Mouse (Mus musculus) midbrain, embryonic 11.5 days (tissue): ENCODE results near the gene Rbfox2. TPM values are rescaled to one million over a fixed set of nuclear protein-coding genes. Genes with fewer than 3 reads are reported as not detected.
A peak's percentile ranks its signal among the peaks of the same experiment; 100 is the strongest.

Source experiments
- ATAC-seq: fragments of 200-750 bp; cut with Nextera tagmentation; 2 replicates; pipeline ENCODE4 v1.8.0; 2017; ENCODE audit warnings: moderate TSS enrichment, moderate library complexity; ENCODE audit not compliant: low FRiP score
- DNase-seq: peaks from one replicate; pipeline ENCODE4 v3.0.0; 2015; ENCODE audit warnings: low spot score; ENCODE audit errors: missing footprints
- H3K27ac ChIP-seq: fragments of 300-500 bp; sonication (generic); 2 replicates; pipeline ENCODE4 v1.5.1; 2014; ENCODE audit warnings: low read depth, low read length
- H3K27me3 ChIP-seq: fragments of 300-500 bp; sonication (generic); 2 replicates; pipeline ENCODE4 v1.6.1; 2014; ENCODE audit warnings: mild to moderate bottlenecking, low read length, moderate library complexity, mixed read lengths; ENCODE audit not compliant: control insufficient read depth, insufficient read depth
- H3K36me3 ChIP-seq: fragments of 300-500 bp; sonication (generic); 2 replicates; pipeline ENCODE4 v1.6.1; 2014; ENCODE audit warnings: mild to moderate bottlenecking, low read length, moderate library complexity, mixed read lengths; ENCODE audit not compliant: control insufficient read depth, insufficient read depth
- H3K4me1 ChIP-seq: fragments of 300-500 bp; sonication (generic); 2 replicates; pipeline ENCODE4 v1.6.1; 2014; ENCODE audit warnings: low read length; ENCODE audit not compliant: control insufficient read depth, insufficient read depth
- H3K4me2 ChIP-seq: fragments of 300-500 bp; sonication (generic); 2 replicates; pipeline ENCODE4 v1.6.1; 2014; ENCODE audit warnings: mild to moderate bottlenecking, moderate library complexity
- H3K4me3 ChIP-seq: fragments of 300-500 bp; sonication (generic); 2 replicates; pipeline ENCODE4 v1.5.1; 2014; ENCODE audit warnings: low read depth, low read length
- H3K9ac ChIP-seq: fragments of 300-500 bp; sonication (generic); 2 replicates; pipeline ENCODE4 v1.6.1; 2014; ENCODE audit warnings: low read length
- H3K9me3 ChIP-seq: fragments of 300-500 bp; sonication (generic); 2 replicates; pipeline ENCODE4 v1.6.1; 2016; ENCODE audit warnings: low read length; ENCODE audit not compliant: control insufficient read depth
- WGBS: fragments of 180-500 bp; shearing (Covaris S2); extraction: QIAGEN DNeasy Blood & Tissue Kit; methylation state at CpG from one replicate; pipeline ENCODE4 v1.1.7; 2014; 5-methylcytosine and 5-hydroxymethylcytosine counted together
- polyA plus RNA-seq: library from polyadenylated mRNA; unstranded; fragments of >200 nt; fragmentation: Nextera tagmentation; extraction: Ambion mirVana; gene quantifications from 2 replicates; pipeline ENCODE4 v1.2.1, GENCODE M21; 2014

Rbfox2 gene
- polyA plus RNA-seq, 1 experiment from 2014 or later = 73.2 TPM

- Histone ChIP-seq H3K9me3 (no peaks in the 10 kb centered on the region), H3K4me3 (no peak overlapping the region), H3K27me3 (no peaks in the 10 kb centered on the region), H3K36me3 (0 out of 2 replicates have a peak, but pooled peaks cover 2% of the 10 kb centered on the region), H3K4me2 (no peak overlapping the region), H3K4me1 (peaks cover 3% of the 10 kb centered on the region; the same call in 1 of the 2 replicates), H3K9ac (no peak overlapping the region), H3K27ac (no peak overlapping the region)
- DNase-seq (peak; percentile 69), ATAC-seq (no peak)
- WGBS = 90% methylated on average over 9 of the region's 9 CpGs
Measured at GRCm38 (mm10) chr15:77116139-77116722, 190.6 kb downstream of the Rbfox2 start.

- H3K4me1 ChIP-seq = peaks cover 3% of the 10 kb centered on the region; the same call in 1 of the 2 replicates
- WGBS = 88% methylated on average over 4 of the region's 4 CpGs
- no peak overlapping the region for H3K9ac ChIP-seq
- no peak overlapping the region for H3K4me3 ChIP-seq
- H3K4me2 ChIP-seq = no peak overlapping the region
- H3K36me3 ChIP-seq = 0 out of 2 replicates have a peak, but pooled peaks cover 2% of the 10 kb centered on the region
- no peak overlapping the region for H3K27ac ChIP-seq
- ATAC-seq (no peak), DNase-seq (peak; percentile 65)
- no peaks in the 10 kb centered on the region for H3K27me3 ChIP-seq
- H3K9me3 ChIP-seq = no peaks in the 10 kb centered on the region
Measured at GRCm38 (mm10) chr15:77115456-77115855, 191.3 kb downstream of the Rbfox2 start.

DNA sequence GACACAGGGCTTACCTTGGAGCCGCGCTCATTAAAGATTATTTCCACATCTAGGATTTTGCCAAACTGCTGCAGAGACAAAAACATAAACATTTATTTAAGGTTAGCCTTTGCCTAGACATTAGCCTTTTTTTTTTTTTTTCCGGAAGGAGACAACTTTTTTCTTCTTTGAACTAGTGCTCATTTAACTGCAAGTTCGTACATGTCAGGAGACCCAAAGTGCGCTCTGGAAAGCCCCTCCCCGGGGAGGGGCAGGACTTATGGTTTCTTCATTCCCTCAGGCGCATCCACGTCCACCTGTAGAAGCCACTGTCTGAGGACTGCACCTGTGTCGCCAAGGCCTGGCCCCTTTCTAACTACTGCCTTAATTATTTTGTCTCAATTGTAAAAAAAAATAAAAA, 193.2 kb downstream of the Rbfox2 start:
- ATAC-seq = no peak
- Histone ChIP-seq H3K36me3 (0 out of 2 replicates have a peak, but pooled peaks cover 2% of the 10 kb centered on the region), H3K9ac (no peak overlapping the region), H3K27me3 (no peaks in the 10 kb centered on the region), H3K9me3 (no peaks in the 10 kb centered on the region), H3K4me3 (no peak overlapping the region), H3K27ac (no peak overlapping the region), H3K4me2 (no peak overlapping the region), H3K4me1 (peaks cover 3% of the 10 kb centered on the region; the same call in 1 of the 2 replicates)
- 91% methylated on average over 9 of the region's 9 CpGs for WGBS
- no peak for DNase-seq

DNA sequence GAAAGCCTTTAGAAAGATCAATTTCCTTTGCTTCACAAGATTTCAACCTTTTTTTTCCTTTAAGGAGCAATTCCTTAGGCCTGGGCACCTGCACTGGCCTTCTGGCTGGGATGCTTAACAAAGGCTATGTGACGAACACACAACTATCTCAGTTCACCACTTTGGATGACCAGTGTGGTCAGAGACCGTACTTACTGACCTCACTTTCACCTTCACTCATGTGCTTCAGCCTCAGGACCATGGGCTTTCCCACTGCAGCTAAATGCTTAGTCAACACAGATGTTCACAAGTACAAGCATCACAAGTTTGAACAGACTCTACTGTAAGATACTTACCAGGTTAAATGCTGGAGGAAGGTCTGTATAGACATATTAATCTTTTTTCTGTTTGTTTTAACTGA, 194.4 kb downstream of the Rbfox2 start:
- H3K27ac ChIP-seq = no peak overlapping the region
- H3K27me3 ChIP-seq = no peaks in the 10 kb centered on the region
- H3K9me3 ChIP-seq = no peaks in the 10 kb centered on the region
- H3K4me1 ChIP-seq = no peaks in the 10 kb centered on the region
- H3K4me3 ChIP-seq = no peak overlapping the region
- DNase-seq (no peak), ATAC-seq (no peak)
- no peak overlapping the region for H3K4me2 ChIP-seq
- 86% methylated on average over 2 of the region's 2 CpGs for WGBS
- no peak overlapping the region for H3K9ac ChIP-seq
- 0 out of 2 replicates have a peak, but pooled peaks cover 2% of the 10 kb centered on the region for H3K36me3 ChIP-seq

DNA sequence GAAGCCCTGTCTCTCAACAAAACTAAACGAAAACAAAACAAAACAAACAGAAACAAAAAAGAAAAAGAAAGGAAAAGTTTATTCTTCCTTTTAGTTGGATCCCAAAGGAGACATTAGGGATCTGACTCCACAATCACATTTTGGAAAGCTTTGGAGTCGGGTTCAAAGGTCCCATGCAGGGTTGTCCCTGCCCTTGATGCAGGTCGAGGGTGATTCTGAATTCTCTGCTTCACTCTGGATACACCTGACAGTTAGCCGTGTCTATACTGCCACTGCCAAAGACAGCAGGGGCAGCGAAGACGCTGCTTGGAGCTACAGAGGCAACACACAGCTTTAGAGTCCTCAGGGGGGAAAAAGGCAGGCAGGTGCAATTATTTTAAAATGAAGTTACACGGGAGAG, 194.9 kb downstream of the Rbfox2 start:
- Histone ChIP-seq H3K4me2 (no peak overlapping the region), H3K36me3 (0 out of 2 replicates have a peak, but pooled peaks cover 2% of the 10 kb centered on the region), H3K4me1 (no peaks in the 10 kb centered on the region), H3K9ac (no peak overlapping the region), H3K27ac (no peak overlapping the region), H3K4me3 (no peak overlapping the region), H3K9me3 (no peaks in the 10 kb centered on the region), H3K27me3 (no peaks in the 10 kb centered on the region)
- WGBS = 83% methylated on average over 7 of the region's 7 CpGs
- no peak for DNase-seq
- no peak for ATAC-seq

- Histone ChIP-seq H3K9me3 (no peaks in the 10 kb centered on the region), H3K27ac (no peak overlapping the region), H3K4me1 (no peaks in the 10 kb centered on the region), H3K36me3 (0 out of 2 replicates have a peak, but pooled peaks cover 2% of the 10 kb centered on the region), H3K27me3 (no peaks in the 10 kb centered on the region), H3K4me2 (no peak overlapping the region), H3K9ac (no peak overlapping the region), H3K4me3 (no peak overlapping the region)
- DNase-seq = no peak
- WGBS = 92% methylated on average over 11 of the region's 11 CpGs
- ATAC-seq = no peak
Measured at GRCm38 (mm10) chr15:77110452-77110851, 196.4 kb downstream of the Rbfox2 start.

GRCm38 (mm10) chr15:77107169-77107908, 199.5 kb downstream of the Rbfox2 start:
- ATAC-seq = no peak
- no peaks in the 10 kb centered on the region for H3K36me3 ChIP-seq
- no peak overlapping the region for H3K27ac ChIP-seq
- H3K4me1 ChIP-seq = no peaks in the 10 kb centered on the region
- no peak overlapping the region for H3K9ac ChIP-seq
- no peaks in the 10 kb centered on the region for H3K9me3 ChIP-seq
- no peak for DNase-seq
- WGBS = 85% methylated on average over 10 of the region's 10 CpGs
- H3K4me2 ChIP-seq = no peak overlapping the region
- no peaks in the 10 kb centered on the region for H3K27me3 ChIP-seq
- no peak overlapping the region for H3K4me3 ChIP-seq

DNA sequence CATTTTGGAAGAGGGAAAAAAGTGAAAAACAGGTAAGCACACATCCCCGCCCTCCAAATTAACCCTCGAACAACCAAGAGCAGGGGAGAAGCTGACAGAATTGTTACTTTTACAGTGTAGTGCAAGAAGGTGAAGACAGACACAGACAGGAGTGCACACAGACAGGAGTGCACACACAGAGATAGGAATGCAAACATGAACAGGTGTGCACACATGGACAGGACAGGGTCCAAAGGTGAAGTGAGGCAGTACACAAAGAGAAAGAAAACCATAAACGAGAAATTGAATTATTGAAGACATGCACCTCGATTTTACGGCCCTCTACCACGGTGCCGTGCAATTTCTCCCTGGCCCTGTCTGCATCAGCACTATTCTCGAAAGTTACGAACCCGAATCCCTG, 201.5 kb downstream of the Rbfox2 start:
- Histone ChIP-seq H3K4me2 (no peak overlapping the region), H3K27me3 (no peaks in the 10 kb centered on the region), H3K9ac (no peak overlapping the region), H3K9me3 (no peaks in the 10 kb centered on the region), H3K36me3 (no peaks in the 10 kb centered on the region; the same call in 1 of the 2 replicates), H3K4me3 (no peak overlapping the region), H3K4me1 (no peaks in the 10 kb centered on the region), H3K27ac (no peak overlapping the region)
- no peak for ATAC-seq
- DNase-seq = no peak
- WGBS = 95% methylated on average over 10 of the region's 10 CpGs
